Mouse (Mus musculus) lung, adult 2 months (tissue): ENCODE data around the gene Trim23. TPM values are rescaled to one million over a fixed set of nuclear protein-coding genes. Genes with fewer than 3 reads are reported as not detected.
"Not testable (repeated sequence)": the region's sequence is repeated elsewhere in the genome, so short reads cannot be mapped to it uniquely, and the experiment has no call there.

Experiments
- DNase-seq: peaks from one replicate; pipeline ENCODE4 v3.0.0; 2022
- H3K4me1 ChIP-seq: fragments of 200-500 bp; 2 replicates; pipeline ENCODE4 v1.6.1; 2011; ENCODE audit warnings: low read length; ENCODE audit not compliant: control insufficient read depth, insufficient read depth
- H3K4me3 ChIP-seq: fragments of 200-500 bp; replicated peaks from 2 replicates; pipeline ENCODE3; 2011; ENCODE audit warnings: low read depth, mild to moderate bottlenecking, control low read depth, low read length; ENCODE audit errors: extremely low read depth
- CTCF ChIP-seq: fragments of 200-500 bp; IDR thresholded peaks from 2 replicates; pipeline ENCODE4 v1.5.1; 2011; ENCODE audit warnings: mild to moderate bottlenecking, low read length, control low read depth; ENCODE audit not compliant: insufficient read depth
- POLR2A ChIP-seq: fragments of 200-500 bp; IDR thresholded peaks from 2 replicates; pipeline ENCODE4 v1.6.1; 2011; ENCODE audit warnings: low read depth, mild to moderate bottlenecking, control low read depth, low read length, borderline replicate concordance; ENCODE audit errors: extremely low read depth
- WGBS: fragments of 180-500 bp; shearing (Covaris S2); methylation state at CpG from one replicate; pipeline ENCODE4 v1.1.7; 2018; 5-methylcytosine and 5-hydroxymethylcytosine counted together
- polyA plus RNA-seq: library from polyadenylated mRNA; depleted of rRNA; stranded (reverse); fragments of >200 nt; gene quantifications from 2 replicates; pipeline ENCODE4 v1.2.3, GENCODE M21; 2012

Gene Trim23
- polyA plus RNA-seq, 1 experiment, result 3.5 TPM

GRCm38 (mm10) chr13:104171711-104172110 lies 6.9 kb upstream of the Trim23 start:
- Histone ChIP-seq H3K4me3 (no peak overlapping the region), H3K4me1 (no peaks in the 10 kb centered on the region)
- TF ChIP-seq CTCF, result no peak
- TF ChIP-seq POLR2A, result no peak
- DNase-seq, result no peak
- WGBS, result 63% methylated on average over 5 of the region's 5 CpGs

- H3K4me1 ChIP-seq, result peaks cover 5% of the 10 kb centered on the region; the same call in 1 of the 2 replicates
- TF ChIP-seq POLR2A, result no peak
- no peak for TF ChIP-seq CTCF
Measured at GRCm38 (mm10) chr13:104172498-104172897, 6.1 kb upstream of the Trim23 start.

GRCm38 (mm10) chr13:104176874-104177273 lies 1.7 kb upstream of the Trim23 start:
- TF ChIP-seq CTCF (no peak), POLR2A (no peak)
- Histone ChIP-seq H3K4me1 (peaks cover 5% of the 10 kb centered on the region; the same call in 1 of the 2 replicates), H3K4me3 (no peak overlapping the region)
- WGBS, result 38% methylated on average over 3 of the region's 3 CpGs
- no peak for DNase-seq

More at GRCm38 (mm10) chr13:104172498-104172897, 6.1 kb upstream of the Trim23 start:
- no peak overlapping the region for H3K4me3 ChIP-seq
- no peak for DNase-seq

GRCm38 (mm10) chr13:104177796-104178649 lies 574 bp upstream of the Trim23 start, which contains the start of gene Trappc13:
Gene Trappc13 (minus strand): TSS chr13:104178469.
- DNase-seq, result peak; percentile 76
- TF ChIP-seq POLR2A (peak; percentile 55; the same call in 1 of the 2 replicates), CTCF (no peak)
- H3K4me1 ChIP-seq, result peaks cover 5% of the 10 kb centered on the region; the same call in 1 of the 2 replicates
- under 1% methylated on average over 32 of the region's 32 CpGs for WGBS
- peak within 1 kb of the TSS; percentile 93 for H3K4me3 ChIP-seq

GRCm38 (mm10) chr13:104179176-104179888 lies 735 bp downstream of the Trim23 start:
- Histone ChIP-seq H3K4me3 (peak overlapping the region; percentile 93), H3K4me1 (peaks cover 5% of the 10 kb centered on the region; the same call in 1 of the 2 replicates)
- TF ChIP-seq CTCF (no peak), POLR2A (no peak)
- DNase-seq, result no peak
- 12% methylated on average over 13 of the region's 13 CpGs for WGBS

- TF ChIP-seq CTCF (no peak), POLR2A (no peak)
- H3K4me1 ChIP-seq, result no peaks in the 10 kb centered on the region
- H3K4me3 ChIP-seq, result no peak overlapping the region
- DNase-seq, result no peak
- WGBS, result 79% methylated on average over 4 of the region's 4 CpGs
Measured at GRCm38 (mm10) chr13:104187357-104187756, 8.8 kb downstream of the Trim23 start.

- DNase-seq, H3K4me3 ChIP-seq, H3K4me1 ChIP-seq: not testable (repeated sequence)
Measured at GRCm38 (mm10) chr13:104195891-104196290, 17.3 kb downstream of the Trim23 start.

- no peak for DNase-seq
- Histone ChIP-seq H3K4me1 (no peaks in the 10 kb centered on the region), H3K4me3 (no peak overlapping the region)
- WGBS, result 51% methylated on average over 1 of the region's 1 CpGs
- TF ChIP-seq CTCF (no peak), POLR2A (no peak)
Measured at GRCm38 (mm10) chr13:104204313-104204712, 25.7 kb downstream of the Trim23 start.

- TF ChIP-seq CTCF, result no peak
- TF ChIP-seq POLR2A, result no peak
- no peak overlapping the region for H3K4me3 ChIP-seq
- peaks cover 3% of the 10 kb centered on the region for H3K4me1 ChIP-seq
- WGBS, result 17% methylated on average over 3 of the region's 3 CpGs
- no peak for DNase-seq
Measured at GRCm38 (mm10) chr13:104227478-104227877, 48.9 kb downstream of the Trim23 start.
